Mouse (Mus musculus) hindbrain, embryonic 11.5 days (tissue): ENCODE measurements around the gene Hpgds. TPM values are rescaled to one million over a fixed set of nuclear protein-coding genes. Genes with fewer than 3 reads are reported as not detected.

Source experiments
- ATAC-seq: fragments of 200-750 bp; cut with Nextera tagmentation; 2 replicates; pipeline ENCODE4 v1.8.0; 2017; ENCODE audit warnings: mild to moderate bottlenecking, moderate TSS enrichment, moderate library complexity; ENCODE audit not compliant: low FRiP score
- DNase-seq: peaks from one replicate; pipeline ENCODE4 v3.0.0-alpha.2; 2015; ENCODE audit warnings: low spot score
- H3K27ac ChIP-seq: fragments of 300-500 bp; sonication (generic); 2 replicates; pipeline ENCODE4 v1.5.1; 2014; ENCODE audit warnings: mild to moderate bottlenecking, low read depth, low read length
- H3K27me3 ChIP-seq: fragments of 300-500 bp; sonication (generic); 2 replicates; pipeline ENCODE4 v1.6.1; 2014; ENCODE audit warnings: mild to moderate bottlenecking, low read length, moderate library complexity, mixed read lengths; ENCODE audit not compliant: control insufficient read depth, insufficient read depth
- H3K36me3 ChIP-seq: fragments of 300-500 bp; sonication (generic); 2 replicates; pipeline ENCODE4 v1.6.1; 2014; ENCODE audit warnings: mild to moderate bottlenecking, low read length, moderate library complexity, mixed read lengths; ENCODE audit not compliant: control insufficient read depth, insufficient read depth
- H3K4me1 ChIP-seq: fragments of 300-500 bp; sonication (generic); replicated peaks from 2 replicates; pipeline ENCODE4 v1.6.1; 2014; ENCODE audit warnings: low read length, mixed read lengths; ENCODE audit not compliant: control insufficient read depth, insufficient read depth
- H3K4me2 ChIP-seq: fragments of 300-500 bp; sonication (generic); replicated peaks from 2 replicates; pipeline ENCODE4 v1.6.1; 2014; ENCODE audit warnings: mild to moderate bottlenecking, low read depth, low read length
- H3K4me3 ChIP-seq: fragments of 300-500 bp; sonication (generic); 2 replicates; pipeline ENCODE4 v1.5.1; 2014; ENCODE audit warnings: low read depth, low read length
- H3K9ac ChIP-seq: fragments of 300-500 bp; sonication (generic); 2 replicates; pipeline ENCODE4 v1.6.1; 2014; ENCODE audit warnings: low read depth, low read length
- H3K9me3 ChIP-seq: fragments of 300-500 bp; sonication (generic); 2 replicates; pipeline ENCODE4 v1.6.1; 2016; ENCODE audit warnings: low read length; ENCODE audit not compliant: control insufficient read depth
- WGBS: fragments of 180-500 bp; shearing (Covaris S2); extraction: QIAGEN DNeasy Blood & Tissue Kit; methylation state at CpG from one replicate; pipeline ENCODE4 v1.1.7; 2014; 5-methylcytosine and 5-hydroxymethylcytosine counted together
- polyA plus RNA-seq: library from polyadenylated mRNA; unstranded; fragments of >200 nt; fragmentation: Nextera tagmentation; extraction: Ambion mirVana; gene quantifications from 2 replicates; pipeline ENCODE4 v1.2.1, GENCODE M21; 2014

The Hpgds gene
- polyA plus RNA-seq, 1 experiment from 2014 or later, result 18.0 TPM

DNA sequence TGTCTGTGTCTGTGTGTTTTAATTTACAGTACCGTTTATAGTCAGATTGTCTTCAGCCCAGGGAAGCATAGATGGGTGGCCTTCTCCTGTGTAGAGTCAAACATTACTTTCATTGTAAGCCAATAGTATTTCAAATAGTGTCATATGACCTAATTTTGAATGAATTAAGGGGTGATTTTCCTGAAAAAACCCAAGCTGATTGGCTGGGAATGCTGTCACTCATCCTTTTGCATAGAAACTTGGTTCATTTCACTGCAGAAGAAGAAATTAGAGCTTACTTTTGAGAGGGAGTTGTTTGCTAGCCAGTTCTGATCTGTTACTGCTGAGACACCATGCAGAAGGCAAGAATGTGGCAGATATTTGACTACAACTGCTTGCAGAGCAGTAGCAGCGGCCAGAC, 69.5 kb downstream of the Hpgds start:
- H3K27ac ChIP-seq, result no peak overlapping the region
- no peaks in the 10 kb centered on the region for H3K27me3 ChIP-seq
- H3K4me3 ChIP-seq, result no peak overlapping the region
- H3K36me3 ChIP-seq, result peaks cover 5% of the 10 kb centered on the region; the same call in 1 of the 2 replicates
- H3K9me3 ChIP-seq, result no peaks in the 10 kb centered on the region
- H3K4me2 ChIP-seq, result no peak overlapping the region
- WGBS, result 89% methylated on average over 2 of the region's 2 CpGs
- H3K4me1 ChIP-seq, result no peaks in the 10 kb centered on the region
- ATAC-seq (no peak), DNase-seq (no peak)
- H3K9ac ChIP-seq, result no peak overlapping the region

Other genes starting within 250 kb of the Hpgds start
- 109 and 171 TPM in 2 replicates for gene Smarcad1, start 102.3 kb downstream of the Hpgds start, polyA plus RNA-seq
- gene C130060K24Rik, start 236.2 kb upstream of the Hpgds start, polyA plus RNA-seq, result 4.4 and 5.7 TPM in 2 replicates